Mouse (Mus musculus): ENCODE measurements around the gene Hoxa6.

The Hoxa6 gene

DNA sequence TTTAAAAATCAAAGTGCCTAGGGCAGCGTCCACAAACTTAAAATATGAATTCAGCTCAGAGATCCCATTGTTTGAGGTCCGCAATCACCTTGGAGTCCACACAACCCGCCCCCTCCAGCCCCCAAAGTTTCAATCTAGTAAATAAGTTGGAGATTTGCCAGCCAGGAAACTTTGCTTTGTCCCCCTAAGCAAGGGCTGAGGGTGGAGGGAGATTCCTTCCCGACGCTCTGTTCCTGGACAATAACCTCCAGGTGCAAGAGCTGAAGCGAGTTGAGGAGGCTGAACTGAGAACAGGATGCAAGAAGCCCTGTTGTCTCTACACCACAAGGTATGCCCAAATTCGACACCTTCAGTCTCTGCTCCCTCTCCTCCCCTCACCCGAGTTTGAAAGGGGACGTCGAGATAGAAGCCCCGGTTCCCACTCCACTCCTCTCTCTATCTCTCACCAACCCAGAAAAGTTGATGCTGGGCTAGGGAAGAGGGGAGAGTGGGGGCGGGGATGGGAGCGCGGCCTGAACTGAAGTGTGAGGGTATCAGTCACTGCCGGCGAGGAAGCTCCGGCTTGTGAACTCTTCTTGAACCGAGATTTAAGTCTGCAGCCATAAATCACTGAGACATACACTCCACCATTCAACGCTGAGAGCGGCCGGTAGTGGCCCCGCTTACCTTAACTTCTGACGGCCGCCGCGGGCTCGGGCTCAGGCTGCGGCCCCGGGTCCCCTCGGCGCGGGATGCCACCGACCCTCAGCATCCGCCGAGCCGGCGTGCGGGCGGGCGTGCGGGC, 33.4 kb downstream of the Hoxa6 start:
- DNase-seq = no peak

DNA sequence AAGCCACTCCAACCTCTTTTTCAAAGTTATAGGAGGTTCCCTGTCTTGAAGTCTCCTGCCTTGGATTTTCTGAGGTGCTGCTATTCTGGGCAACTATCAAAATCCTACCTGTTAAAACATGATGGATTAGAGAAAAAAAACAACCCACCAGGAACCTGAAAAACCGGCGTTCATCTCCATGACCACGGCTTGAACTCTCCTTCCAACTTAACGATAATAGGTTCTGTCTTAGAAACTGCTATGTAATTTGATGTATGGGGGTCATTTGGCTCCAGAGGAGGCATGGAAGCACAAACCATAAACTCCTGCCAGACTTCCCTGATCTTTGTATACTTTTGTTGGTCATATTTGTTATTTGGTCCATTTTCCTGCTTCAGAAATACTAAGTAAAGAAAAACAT, 34.9 kb downstream of the Hoxa6 start:
- no peak for DNase-seq

DNA sequence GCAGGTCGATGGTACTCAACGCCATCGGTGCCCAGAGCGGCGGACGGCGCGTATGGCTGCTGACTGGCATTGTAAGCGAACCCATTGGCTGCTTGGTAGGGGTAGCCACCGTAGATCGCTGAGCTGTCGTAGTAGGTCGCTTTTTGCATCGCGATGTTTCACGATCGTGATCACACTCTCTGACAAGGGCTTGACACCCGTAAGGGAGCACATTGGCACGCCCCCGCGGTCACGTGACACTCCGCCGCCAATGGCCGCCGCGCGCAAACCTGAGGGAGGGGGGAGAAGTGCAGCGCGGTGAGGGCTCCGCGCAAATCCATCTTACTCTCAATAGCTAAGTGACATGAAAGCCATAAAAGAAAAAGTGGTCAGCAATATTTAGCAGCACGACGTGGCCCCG, 36.0 kb downstream of the Hoxa6 start:
- DNase-seq = no peak

DNA sequence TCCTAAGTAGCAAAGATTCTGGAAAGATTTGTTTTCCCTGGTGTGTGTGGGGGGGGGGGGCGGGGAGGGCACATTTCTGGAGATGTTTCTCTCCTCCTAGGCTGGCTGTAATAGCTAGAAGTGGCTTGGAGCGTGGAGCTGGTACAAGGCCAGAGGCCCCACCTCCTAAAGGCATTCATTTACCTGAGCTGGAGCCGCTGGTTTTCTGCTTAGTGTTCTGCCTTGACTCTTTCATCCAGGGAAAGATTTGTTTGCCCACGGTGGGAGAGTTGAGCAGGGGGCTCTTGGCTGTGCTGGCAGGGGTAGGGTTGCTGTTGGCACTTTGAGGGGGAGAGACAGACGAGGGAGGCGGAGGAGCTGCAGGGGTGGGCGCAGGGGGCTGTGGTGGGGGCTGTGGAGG, 36.6 kb downstream of the Hoxa6 start:
- no peak for DNase-seq

DNA sequence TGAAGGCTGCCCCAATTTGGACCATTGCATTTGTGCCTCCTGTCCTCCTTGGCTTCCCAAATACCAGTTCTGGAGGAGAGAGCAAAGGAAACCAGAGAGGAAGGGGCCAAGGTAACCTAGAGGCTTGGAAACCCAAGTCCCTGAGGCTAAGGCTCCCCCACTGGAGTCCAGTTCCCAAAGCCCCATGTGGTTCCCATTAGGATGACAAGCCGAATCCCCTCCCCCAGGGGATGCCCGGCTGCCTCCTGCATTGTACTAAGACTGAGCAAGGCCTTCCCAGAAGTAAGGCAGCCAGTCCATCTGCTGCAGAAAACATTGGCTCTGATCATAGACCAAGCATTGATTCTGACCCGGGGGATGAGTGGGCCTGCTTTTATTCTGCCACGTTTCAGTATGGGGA, 37.2 kb downstream of the Hoxa6 start:
- DNase-seq = no peak

DNA sequence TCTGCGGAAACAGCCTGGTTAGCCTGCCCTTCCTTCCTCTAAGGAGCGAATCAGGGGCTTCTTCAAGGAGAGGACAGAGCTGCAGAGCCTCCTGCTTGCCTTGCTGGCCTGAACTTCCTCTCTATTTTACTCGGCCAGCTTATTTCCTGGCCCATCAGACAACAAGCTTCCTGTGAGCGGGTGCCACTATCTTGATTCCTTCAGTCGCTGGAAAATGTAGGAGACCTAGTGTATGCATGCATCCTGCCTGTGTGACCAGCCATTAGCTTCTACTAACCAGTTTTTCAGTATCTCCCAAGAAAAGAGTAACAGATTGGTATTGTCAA, 37.7 kb downstream of the Hoxa6 start:
- DNase-seq = no peak

DNA sequence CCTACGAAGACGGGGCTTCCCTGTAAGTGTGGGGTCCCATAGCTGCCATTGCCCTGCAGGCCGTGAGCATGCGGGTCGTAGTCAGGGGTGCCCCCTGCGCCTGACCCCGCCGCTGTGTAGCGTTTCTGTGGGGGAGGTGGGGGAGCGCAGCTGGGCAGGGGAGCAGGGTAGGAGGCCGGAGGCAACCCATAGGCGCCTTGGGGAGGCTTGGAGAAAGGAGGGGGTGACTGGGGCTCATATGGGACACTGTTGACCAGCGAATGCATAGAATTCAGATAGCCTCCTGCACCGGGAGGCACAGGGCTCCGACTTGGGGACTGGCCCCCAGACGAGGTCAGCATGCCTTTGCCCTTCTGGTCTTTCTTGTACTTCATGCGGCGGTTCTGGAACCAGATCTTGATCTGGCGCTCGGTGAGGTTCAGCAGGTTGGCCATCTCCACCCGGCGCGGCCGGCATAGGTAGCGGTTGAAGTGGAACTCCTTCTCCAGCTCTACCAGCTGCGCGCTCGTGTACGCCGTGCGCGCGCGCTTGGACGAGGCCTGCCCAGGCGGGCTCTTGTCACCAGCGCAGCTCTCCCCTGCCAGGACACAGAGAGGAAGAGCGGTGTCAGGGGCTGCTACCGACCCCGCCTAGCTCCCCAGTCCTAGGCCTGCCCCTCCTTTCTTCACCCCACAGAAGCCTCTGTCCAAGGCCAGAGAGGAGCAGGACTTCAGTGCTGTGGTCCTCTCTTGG, 38.2 kb downstream of the Hoxa6 start:
- no peak for DNase-seq

DNA sequence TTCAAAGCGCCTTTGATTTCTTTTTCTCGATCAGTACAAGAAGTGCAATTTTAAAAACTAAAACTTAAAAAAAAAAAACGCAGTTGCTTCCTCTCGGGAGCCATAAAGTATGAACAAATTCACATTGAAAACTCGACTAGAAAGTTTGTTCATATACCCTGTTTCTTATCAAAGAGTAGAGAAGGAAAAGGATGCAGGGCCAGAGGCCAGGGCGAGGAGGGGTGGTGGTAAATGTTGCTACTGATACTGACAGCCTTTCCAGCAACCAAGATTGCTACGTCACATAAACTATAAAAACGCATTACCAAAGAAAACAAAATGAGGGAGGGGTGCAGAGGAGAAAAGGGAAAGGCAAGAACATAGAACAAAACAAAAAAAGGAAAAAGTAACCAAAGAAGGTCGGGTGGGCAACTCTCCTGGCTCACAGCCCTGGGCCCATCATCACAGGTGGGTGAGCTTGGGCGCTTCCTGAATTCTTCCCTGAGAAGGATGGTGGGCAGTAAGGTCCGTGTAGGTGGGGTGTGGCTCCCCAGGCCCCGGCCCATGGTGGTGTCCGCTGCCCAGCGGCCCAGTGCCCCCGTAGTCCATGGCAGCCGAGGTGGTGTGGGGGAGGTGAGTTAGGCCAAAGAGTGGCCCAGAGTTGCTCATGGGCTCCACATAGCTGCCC, 38.9 kb downstream of the Hoxa6 start:
- DNase-seq = no peak

DNA sequence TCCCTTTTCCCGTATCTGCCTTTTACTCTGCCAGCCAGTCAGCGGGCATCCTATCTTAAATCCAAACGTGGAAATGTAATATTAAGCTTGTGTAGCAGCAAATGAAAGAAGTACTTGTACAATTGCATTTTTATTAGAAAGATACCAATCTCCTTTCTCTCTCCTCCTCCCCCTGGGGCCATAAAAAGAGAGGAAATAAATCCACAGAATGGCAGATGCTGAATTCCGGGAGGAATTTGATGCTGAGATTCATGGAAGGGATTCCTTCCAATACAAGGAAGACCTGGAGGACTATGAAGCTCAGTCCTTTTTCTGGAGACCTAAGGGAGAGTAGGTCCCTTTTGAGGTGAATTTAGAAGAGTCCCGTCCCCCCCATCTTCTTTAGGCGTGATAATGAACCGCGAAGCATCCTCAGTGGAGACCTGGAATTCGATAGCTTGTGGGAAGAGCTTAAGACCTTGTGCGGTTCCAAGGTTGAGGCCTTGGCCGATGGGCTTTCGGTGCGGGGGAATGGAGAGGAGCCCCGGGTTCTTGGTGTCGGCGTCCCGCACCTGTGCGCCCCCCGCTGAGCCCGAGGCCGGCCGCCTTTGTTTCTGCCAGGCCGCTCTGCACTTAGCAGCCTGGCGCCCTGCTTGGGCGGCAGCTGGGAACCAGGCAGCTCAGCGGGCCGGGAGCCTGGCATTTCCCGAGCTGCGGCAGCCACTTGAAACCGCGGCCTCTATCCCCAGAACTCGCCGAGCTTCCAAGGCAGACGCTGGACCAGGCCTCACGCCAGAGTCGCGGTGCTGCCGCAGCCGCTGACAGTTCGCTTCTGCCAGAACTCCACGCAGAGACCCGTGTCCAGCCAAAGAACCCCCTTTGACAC, 40.1 kb downstream of the Hoxa6 start:
- DNase-seq = no peak

DNA sequence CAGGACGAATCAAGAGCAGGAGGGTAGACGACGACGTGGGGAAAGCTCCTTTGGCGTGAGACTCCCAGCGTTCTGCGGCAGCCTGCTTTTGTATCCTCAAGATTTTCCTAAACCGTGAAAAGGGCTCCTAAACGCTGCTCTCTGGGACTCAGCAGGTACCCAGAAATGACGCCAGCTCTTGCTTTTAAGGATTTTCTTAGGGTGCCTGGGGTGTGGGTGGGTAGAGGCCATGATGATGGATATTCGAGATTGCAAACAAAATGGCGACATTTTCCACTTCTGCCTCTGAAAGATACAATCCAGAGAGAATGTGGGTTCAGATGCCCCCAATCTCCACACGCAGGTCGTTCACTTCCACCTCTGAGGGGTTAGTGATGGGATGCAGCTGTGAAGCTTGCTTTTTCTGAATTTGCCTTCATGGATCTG, 40.8 kb downstream of the Hoxa6 start:
- DNase-seq = no peak

DNA sequence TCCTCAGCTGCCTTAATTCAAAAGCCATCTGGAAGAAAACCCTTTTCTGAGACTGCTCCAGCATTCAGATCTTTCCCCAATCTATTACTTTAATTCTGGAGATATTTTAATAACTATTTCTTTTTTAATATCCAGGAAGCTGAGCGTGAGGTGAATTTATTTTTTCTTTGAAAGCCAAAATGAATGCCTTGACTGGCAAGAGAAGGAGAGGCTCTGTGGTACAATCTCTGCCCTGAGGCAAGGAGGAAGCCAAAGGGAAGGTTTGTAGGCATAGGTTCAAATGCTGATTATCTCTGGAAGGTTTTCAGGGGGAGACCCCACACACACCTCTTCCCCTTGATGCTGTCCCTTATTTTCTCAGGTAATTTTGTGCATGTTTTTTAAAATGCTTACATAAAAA, 41.3 kb downstream of the Hoxa6 start:
- DNase-seq = no peak

DNA sequence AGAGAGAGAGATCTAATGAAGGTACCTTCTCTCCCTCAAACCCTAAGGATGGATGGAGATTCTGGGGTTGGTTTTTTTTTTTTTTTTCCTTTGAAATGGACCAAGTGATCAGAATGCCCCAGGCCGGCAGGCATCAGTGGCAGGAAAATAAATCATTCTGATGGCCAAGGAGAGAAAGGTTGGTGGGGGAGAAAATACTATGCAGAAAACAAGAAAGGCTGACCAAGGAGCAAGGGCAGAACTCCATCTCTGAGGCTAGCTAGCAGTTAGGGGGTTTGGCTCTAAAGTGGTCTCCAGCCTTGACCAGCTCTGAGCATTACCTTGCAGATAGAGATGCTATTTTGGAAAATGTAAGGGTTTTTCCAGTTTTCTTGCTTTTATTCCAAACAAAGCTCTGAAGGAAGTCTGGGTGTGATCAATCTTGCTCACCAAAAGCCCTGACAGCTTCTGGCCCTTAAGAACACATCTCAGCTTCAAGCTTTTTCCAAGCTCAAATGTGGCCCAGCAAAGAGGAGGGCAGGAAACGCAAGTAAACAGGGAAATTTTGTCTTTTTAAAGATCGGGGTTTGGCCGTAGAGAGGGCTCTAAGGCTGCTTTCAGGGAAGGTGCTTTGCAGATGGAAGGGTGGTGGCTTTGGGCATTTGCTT, 42.0 kb downstream of the Hoxa6 start:
- no peak for DNase-seq

DNA sequence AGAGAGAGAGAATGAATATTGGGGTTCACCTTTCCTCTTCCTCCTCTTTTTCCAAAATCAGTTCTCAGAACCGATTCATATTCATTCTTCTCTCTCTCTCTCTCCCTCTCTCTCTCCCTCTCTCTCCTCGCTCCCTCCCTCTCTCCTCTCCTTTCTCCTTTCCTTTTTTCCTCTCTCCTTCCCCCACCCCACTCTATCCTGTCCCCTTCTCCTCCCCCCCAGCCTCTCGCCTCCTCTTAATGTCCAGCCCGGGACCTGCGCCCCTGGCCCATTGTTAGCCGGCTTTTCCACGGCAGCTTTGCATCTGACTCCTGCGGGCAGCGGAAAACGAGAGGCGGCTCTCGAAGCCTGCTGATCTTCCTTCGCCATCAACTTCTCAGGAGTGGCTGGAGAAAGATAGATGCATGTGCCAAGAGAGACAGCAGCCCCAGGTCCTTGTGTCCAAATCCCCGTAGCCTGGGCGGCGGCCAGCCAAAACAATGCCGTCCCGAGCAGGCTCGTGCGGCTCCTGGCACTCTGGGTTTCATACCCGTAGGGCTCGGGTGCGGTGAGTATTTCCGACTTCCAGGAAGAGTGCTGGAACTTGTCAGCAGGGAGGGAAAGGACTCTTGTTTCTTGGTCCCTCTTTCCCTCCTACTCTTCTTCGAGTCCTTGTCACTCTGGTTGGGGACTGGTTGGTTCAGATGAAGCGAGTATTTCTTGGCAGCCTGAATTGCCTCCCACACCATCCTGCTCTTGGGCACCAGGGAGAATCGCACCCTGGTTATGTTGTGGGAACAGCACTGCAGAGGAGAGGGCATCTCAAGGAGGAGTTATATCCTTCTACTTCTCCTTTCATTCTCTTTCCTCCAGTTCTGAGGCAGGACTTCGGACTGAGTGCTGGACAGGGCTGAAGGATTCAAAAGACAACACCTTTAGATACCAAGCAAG, 42.8 kb downstream of the Hoxa6 start:
- DNase-seq = no peak

DNA sequence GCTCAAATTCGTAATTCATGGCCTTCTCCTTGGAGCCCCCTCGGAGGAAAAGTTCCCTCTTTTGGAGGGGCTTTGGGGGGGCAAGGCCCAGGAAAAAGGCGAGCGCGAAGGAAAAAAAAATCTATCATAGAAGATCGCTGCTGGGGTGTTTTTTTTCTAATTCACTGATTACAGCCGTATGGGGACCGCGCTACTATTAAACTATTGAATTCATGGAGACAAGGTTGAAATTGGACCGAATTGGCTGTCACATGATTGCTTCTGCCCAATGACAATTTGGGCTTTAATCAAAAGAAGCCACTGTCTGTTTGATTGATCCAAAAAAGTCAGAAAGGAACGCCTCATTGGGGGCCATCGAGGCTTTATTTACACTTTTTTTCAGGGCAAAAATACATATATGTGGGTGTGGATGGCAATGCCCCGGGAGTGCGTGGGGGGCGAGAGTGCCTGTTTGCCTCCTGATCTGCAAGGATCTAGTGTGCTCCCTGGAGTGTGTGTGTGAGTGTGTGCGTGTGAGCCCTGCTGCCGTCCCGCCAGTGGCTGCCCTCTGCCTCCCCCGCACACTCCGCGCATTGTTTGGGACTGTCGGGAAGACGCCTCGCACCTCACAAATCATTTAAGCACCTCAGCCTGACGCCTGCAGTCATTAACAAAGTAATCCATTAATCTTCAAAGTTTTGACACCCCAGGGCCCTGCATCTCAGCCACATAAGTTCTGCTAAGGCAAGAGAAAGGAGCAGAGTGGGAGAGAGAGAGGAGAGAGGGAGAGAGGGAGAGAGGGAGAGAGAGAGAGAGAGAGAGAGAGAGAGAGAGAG, 43.7 kb downstream of the Hoxa6 start, which contains the start of gene Hoxa2:
Gene Hoxa2 (minus strand): TSS at position 206 of the 815 bp plus-strand sequence.
- no peak for DNase-seq

DNA sequence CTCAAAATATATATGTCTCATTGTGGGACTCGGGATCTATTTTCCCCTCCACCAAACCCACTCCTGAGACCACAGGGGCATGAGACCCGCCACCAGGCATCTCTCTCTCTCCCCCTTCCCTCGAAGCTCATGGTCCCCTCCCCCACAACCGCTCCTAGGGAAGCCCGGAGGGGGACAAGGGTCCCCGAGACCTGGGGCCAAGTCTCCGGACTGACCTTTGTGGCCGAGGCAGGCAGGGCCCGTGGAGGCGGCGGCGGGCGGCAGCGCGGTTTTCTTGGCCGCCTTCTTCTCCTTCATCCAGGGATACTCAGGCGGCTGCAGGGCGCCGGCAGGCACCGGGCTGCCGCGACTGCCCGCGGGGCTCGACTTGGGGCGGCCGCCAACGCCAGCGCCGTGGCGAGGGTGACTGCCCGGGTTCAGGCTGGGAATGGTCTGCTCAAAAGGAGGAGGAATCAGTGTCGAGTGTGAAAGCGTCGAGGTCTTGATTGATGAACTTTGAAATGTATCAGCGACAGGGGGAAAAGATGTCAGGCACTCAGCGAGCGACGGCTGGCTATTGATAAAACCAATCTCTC, 44.4 kb downstream of the Hoxa6 start:
- no peak for DNase-seq

DNA sequence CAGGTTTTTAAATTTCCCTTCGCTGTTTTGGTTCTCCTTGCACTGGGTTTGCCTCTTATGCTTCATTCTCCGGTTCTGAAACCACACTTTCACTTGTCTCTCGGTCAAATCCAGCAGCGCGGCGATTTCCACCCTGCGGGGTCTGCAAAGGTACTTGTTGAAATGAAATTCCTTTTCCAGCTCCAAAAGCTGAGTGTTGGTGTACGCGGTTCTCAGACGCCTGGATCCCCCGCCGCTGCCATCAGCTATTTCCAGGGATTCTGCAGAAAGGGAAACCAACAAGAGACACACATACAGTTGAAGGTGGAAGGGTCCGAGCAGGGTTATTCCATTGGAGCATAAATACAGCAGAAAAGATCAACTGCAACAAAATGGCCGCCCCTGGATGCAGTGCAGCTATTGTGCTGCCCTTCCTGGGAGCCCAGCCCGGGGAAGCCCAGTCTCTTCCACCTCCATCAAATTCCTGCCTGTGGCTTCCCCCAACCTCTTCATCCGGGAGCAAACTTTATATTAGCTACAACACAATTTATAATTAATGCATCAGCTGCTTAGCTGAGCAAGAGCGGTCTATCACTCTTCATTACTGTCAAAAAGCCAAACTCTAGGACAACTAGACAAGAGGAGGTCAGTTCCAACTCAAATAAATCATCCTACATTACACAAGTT, 45.0 kb downstream of the Hoxa6 start:
- no peak for DNase-seq

DNA sequence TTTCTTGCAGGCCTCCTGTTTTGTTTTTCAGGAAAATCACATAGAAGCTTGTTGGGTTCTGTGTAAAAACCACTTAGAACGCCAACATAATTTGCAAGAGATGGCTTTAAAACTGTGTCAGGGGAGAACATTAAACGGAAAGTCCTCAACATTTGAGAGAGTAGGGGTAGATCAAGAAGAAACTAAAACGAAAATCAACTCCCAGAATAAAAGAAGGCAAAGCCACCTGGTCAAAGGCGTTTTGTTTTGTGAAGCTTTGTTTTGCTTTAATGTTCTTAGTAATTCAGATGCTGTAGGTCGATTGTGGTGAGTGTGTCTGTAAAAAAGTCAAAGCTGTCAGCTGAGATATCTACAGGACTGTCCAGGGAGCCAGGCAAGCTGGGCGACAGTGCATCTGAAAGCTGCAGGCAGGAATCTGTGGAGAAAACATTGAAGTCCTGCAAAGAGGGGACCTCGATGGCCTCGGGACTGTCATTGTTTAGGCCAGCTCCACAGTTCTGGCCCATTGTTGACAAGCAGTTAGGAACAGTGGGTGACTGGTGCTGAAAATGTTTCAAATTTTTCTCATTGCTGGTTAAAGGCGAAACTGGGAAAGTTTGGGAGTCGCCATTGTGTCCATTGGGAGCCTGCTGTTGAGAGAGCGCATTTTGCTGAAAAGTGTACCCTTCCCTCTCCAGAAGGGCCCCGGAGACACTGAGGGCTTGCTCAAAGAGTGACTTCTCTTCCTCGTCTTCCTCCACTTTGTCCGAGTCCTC, 45.7 kb downstream of the Hoxa6 start:
- no peak for DNase-seq

DNA sequence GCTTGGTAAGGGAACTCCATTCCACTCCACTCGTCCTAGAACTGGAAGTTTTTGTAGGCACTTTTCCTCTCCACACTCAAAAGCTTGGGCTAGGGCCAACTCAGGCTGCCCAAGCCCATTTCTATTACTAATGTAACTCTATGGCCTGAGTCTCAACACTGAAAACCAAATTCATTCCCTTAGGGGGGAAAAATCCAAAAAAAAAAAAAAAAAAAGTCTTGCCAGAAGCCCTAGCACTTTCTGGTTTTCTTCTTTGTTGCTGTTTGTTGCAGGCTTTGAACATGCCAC, 46.5 kb downstream of the Hoxa6 start:
- DNase-seq = no peak
